Mouse (Mus musculus) neural tube, embryonic 10.5 days (tissue): ENCODE data around the gene Nfrkb.

Source experiments
- DNase-seq: peaks from one replicate; pipeline ENCODE4 v3.0.0-alpha.2; 2017; ENCODE audit warnings: low spot score; ENCODE audit errors: extremely low spot score

Nfrkb gene

GRCm38 (mm10) chr9:31428971-31429370 lies 43.0 kb downstream of the Nfrkb start:
- DNase-seq: no peak

DNA sequence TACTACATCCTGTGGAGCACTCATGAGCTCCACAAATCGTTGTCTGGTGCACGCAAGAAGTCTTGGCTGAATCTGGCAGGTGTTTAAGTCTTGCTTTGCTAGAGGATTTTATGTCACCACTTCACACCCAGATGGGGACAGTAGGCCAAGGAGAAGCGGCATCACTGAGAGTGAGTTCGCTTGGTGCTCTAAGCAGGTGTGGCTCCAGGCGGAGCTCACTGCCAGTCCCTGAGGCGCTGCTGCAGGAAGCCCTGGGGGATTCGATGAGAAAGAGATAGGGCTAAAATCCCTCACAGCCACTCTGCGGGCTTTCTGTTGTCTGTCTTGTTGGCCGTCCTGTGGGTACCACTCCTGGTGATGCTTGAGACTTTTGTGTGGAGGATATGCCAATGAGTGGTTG lies 44.0 kb downstream of the Nfrkb start:
- no peak for DNase-seq

- DNase-seq: no peak
Measured at GRCm38 (mm10) chr9:31431751-31432150, 45.8 kb downstream of the Nfrkb start.

DNA sequence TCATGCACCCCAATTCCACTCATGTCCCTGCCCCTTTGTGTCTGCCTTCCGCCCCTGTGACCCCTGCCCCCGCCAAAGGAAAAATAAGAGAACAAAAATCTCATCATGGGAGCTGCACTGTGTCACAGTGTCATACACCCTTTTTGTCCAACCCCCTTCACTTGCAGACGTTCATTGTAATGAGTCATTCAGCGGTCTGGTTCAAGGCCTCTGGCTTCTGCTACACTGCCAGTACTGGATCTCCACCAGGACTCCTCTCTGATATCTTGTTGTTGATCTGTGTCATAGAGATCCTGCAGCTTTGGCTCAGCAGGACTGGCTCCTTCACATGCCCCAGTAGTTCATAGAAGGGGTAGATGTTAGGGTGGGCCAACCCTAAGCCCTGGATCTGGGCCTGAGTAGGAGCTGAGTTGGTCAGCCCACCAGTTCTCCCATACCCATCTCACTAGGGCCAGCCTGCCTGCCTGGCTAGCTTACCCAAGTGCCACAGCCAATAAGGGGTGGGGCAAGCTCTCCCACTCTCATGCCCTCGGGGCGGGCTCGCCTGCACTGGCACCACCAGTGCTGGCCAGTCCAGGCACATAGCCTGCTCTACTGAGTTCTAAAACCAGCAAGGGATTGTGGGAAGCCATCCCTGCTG lies 46.5 kb downstream of the Nfrkb start:
- DNase-seq: no peak

DNA sequence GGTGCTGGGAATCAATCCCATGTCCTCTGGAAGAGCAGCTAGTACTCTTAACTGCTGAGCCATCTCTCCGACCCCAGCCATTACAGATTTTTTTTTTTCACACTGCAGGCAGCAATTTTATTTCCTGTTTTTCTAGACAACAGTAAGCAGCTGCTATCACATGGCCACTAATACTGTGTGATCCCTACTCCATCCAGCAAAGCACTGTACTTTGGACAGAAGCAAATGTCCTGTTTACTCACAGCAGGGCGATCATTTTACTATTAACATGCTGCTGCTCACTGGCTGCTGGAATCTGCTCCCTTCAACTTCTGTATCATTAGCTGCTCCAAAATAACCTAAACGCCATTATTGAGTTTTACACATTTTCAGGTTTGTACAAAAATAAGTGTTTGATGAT lies 47.4 kb downstream of the Nfrkb start:
- no peak for DNase-seq

DNA sequence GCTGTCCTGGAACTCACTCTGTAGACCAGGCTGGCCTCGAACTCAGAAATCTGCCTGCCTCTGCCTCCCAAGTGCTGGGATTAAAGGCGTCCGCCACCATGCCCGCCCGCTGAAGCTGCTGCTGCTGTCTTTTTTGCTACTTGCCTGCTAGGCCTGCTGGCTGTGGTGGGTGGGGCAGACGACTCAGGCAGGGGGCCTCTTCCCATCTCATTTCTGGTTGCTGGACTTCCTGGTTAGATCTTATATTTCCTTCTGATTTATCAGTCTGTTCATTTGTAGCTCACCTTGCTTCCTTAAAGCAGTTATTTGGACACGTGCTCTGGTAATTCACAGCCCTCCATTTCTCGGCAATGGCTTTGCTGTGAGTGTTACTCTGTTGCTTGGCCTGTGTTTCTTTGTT lies 49.4 kb downstream of the Nfrkb start:
- DNase-seq: no peak

DNA sequence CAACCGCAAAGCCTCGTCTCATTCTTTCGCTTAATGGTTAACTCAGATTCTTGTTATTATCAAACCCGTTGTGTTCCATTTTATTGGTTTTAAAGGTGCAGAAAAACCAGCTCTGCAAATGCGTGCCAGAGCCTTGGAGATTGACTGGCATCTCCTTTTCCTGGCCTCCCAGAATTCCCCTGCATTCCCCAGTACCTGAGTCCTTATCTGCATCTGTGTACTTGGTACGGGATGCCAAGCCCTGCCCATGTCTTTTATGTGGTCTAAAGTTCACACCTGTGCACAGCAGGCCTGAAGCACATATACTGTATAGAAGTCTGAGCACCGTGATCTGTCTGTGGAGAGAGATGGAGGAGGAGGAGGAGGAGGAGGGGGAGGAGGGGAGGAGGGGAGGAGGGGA lies 51.9 kb downstream of the Nfrkb start:
- DNase-seq: no peak

GRCm38 (mm10) chr9:31438834-31439233 lies 52.8 kb downstream of the Nfrkb start:
- DNase-seq: no peak

GRCm38 (mm10) chr9:31439341-31439740 lies 53.3 kb downstream of the Nfrkb start:
- no peak for DNase-seq

GRCm38 (mm10) chr9:31440366-31440765 lies 54.4 kb downstream of the Nfrkb start:
- DNase-seq: no peak

GRCm38 (mm10) chr9:31441487-31441886 lies 55.5 kb downstream of the Nfrkb start:
- DNase-seq: no peak

DNA sequence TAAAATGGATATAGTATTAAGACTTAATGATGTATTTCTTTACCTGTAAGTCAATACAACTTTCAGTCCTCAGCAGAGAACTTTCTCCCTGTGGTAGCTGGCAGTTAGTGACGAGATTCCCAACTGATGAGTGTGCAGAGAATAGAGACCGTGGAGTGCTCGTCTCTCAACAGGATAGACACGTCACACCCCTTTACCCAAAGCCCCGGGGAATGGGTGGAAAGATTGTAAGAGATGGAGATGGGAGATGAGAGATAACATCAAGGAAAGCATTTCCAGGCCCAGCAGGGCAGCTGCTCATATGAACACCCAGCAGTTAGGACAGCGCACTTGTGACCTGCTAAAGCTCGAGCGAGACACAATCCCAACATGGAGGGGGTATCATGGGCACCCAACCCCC lies 58.2 kb downstream of the Nfrkb start:
- DNase-seq: no peak

DNA sequence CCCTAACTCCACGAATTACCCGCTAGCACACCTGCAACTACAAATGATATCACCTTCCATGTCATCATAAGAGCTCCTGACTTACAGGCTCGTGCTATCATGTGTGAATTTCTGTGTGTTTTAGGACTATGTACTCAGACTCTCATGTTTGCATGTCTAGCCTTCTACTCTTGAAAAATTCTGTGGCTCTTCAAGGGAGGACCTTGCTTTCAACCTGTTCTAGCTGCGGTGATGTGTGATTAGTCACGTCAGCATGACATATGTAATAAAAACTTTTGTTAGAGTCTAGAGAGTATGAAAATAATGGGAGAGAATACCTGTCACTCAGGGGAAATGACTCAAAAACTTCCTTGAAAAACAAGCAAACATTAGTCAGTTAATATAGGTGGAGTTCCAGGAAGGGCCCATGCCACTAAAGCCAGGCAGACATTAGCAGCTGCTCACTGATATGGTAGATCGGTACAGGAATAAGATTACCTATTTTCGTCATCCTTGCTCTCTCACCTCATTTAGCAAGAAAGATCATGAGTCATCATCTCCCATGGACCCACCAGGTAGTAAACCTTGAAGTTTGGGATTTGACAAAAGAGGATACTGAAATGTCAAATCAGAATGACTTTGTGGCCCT lies 63.3 kb downstream of the Nfrkb start:
- no peak for DNase-seq

DNA sequence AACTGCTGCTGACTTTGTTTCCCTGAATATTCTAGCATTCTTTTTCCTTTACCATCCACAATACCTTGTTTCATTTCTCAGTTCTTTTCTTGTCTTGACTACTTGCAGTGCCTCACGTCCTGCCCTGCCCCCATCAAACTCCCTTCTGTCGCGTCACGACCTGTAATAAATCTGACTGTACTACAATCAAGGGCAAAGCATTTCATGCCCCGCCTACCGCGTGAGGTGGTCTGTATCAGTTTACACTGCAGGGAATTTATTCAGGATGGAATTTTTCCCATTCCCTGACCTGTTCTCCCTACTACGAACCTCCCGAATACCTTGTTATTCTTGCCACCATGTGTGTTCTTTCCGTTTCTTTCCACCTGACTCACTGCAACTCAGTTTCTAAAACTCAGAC lies 66.2 kb downstream of the Nfrkb start:
- DNase-seq: no peak

- no peak for DNase-seq
Measured at GRCm38 (mm10) chr9:31454356-31454755, 68.4 kb downstream of the Nfrkb start.

GRCm38 (mm10) chr9:31463190-31463589 lies 77.2 kb downstream of the Nfrkb start:
- DNase-seq: no peak

DNA sequence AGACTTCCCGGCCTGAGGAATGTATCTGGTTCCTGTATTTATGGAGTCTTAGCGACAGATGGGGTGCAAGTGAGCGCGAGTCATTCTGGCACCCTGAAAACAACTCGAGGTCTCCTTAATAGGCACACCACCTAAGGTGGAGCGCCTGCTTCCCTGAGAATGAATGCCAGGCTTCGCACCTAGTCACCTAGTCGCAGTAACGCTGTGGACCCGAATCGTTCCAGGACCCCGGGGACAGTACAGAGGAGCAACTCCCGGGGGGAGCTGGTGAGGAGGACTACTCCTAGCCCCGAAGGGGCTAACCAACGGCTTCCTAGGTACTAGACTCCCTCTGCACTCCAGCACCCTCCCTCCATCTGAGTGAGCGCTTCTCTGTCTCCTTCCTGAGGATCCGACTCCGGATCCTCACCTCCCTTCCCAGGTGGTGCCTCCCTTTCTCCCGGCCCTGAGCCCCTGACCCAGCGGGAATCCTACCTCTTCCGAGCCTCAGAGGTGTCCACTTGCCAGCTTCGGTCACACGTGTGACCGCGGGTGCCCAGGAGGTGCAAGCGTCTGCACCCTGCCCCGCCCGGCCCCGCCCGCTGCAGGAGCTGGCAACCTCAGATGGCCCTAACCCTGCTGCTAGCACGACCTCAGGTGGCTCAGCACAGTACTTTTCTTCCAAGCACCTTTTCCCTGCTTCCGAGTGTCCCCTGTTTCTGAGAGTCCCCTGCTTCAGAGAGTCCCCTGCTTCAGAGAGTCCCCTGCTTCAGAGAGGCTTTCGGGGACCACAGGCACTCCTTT lies 77.9 kb downstream of the Nfrkb start, which contains the start of gene Tmem45b:
Gene Tmem45b, minus strand, starts transcription at position 771 of the 783 bp plus-strand sequence.
- DNase-seq: no peak
